Mouse (Mus musculus): Measurements from ENCODE around the gene 4430402I18Rik. TPM values are rescaled to one million over a fixed set of nuclear protein-coding genes. Genes with fewer than 3 reads are reported as not detected.

Gene 4430402I18Rik
- polyA plus RNA-seq, 1 experiment from 2014 or later: 0.43 TPM

Other genes starting within 250 kb of the 4430402I18Rik start
- 1.0 and 1.3 TPM in 2 replicates for gene Slc1a1, start 132.8 kb downstream of the 4430402I18Rik start, polyA plus RNA-seq (2015; fragmentation: Nextera tagmentation; extraction: Ambion mirVana)
- gene Plpp6, start 3.8 kb downstream of the 4430402I18Rik start, polyA plus RNA-seq (2015; fragmentation: Nextera tagmentation; extraction: Ambion mirVana): 4.9 and 5.8 TPM in 2 replicates
- 45.0 and 45.2 TPM in 2 replicates for gene Cdc37l1, start 22.6 kb upstream of the 4430402I18Rik start, polyA plus RNA-seq (2015; fragmentation: Nextera tagmentation; extraction: Ambion mirVana)
- 69.9 and 75.0 TPM in 2 replicates for gene Ak3, start 80.2 kb upstream of the 4430402I18Rik start, polyA plus RNA-seq (2015; fragmentation: Nextera tagmentation; extraction: Ambion mirVana)
- gene Rcl1, start 133.6 kb upstream of the 4430402I18Rik start, polyA plus RNA-seq (2015; fragmentation: Nextera tagmentation; extraction: Ambion mirVana): 54.7 and 55.3 TPM in 2 replicates